Mouse (Mus musculus): ENCODE measurements at regions not wholly inside any gene's neighbourhood (a gene's known extent, or its start where the extent isn't known, plus 50 kb on each side); places are given as distances from the start of the nearest gene placed in this dataset.

GRCm38 (mm10) chr10:100152821-100153220, 137.4 kb downstream of the Kitl start:
- peak in 1 of 2 experiments; percentile 17 for DNase-seq (ENCODE audit: low spot score in 2 of 2)

- DNase-seq (ENCODE audit: low spot score in 2 of 2) = no peak
These were observed 137.9 kb downstream of the Kitl start for GRCm38 (mm10) chr10:100153311-100153710.

- no peak for DNase-seq (ENCODE audit: low spot score in 2 of 2)
These were observed 140.1 kb downstream of the Kitl start for GRCm38 (mm10) chr10:100155566-100155965.

- peak in 1 of 2 experiments; percentile 12 for DNase-seq (ENCODE audit: low spot score in 2 of 2)
These were observed 144.6 kb downstream of the Kitl start for GRCm38 (mm10) chr10:100159843-100160531.

- no peak for DNase-seq (ENCODE audit: low spot score in 2 of 2)
These were observed 145.1 kb downstream of the Kitl start for GRCm38 (mm10) chr10:100160532-100160852.

GRCm38 (mm10) chr10:100161117-100161516, 145.7 kb downstream of the Kitl start:
- no peak for DNase-seq (ENCODE audit: low spot score in 2 of 2)

- no peak for DNase-seq (ENCODE audit: low spot score in 2 of 2)
These were observed 149.1 kb downstream of the Kitl start for GRCm38 (mm10) chr10:100164526-100164925.

- no peak for DNase-seq (ENCODE audit: low spot score in 2 of 2)
These were observed 155.4 kb downstream of the Kitl start for GRCm38 (mm10) chr10:100170836-100171235.

- DNase-seq (ENCODE audit: low spot score in 2 of 2) = no peak
These were observed 137.8 kb upstream of the Gm4301 start for GRCm38 (mm10) chr10:100197673-100198072.

- no peak for DNase-seq (ENCODE audit: low spot score in 2 of 2)
These were observed 136.3 kb upstream of the Gm4301 start for GRCm38 (mm10) chr10:100199090-100199690.

- no peak for DNase-seq (ENCODE audit: low spot score in 2 of 2)
These were observed 135.0 kb upstream of the Gm4301 start for GRCm38 (mm10) chr10:100200431-100200830.

GRCm38 (mm10) chr10:100206617-100207530, 128.6 kb upstream of the Gm4301 start:
- no peak for DNase-seq (ENCODE audit: low spot score in 2 of 2)

- no peak for DNase-seq (ENCODE audit: low spot score in 2 of 2)
These were observed 124.8 kb upstream of the Gm4301 start for GRCm38 (mm10) chr10:100210684-100211083.

- no peak for DNase-seq (ENCODE audit: low spot score in 2 of 2)
These were observed 110.9 kb upstream of the Gm4301 start for GRCm38 (mm10) chr10:100224459-100225097.

GRCm38 (mm10) chr10:100259235-100259900, 76.1 kb upstream of the Gm4301 start:
- DNase-seq (ENCODE audit: low spot score in 2 of 2) = no peak

GRCm38 (mm10) chr10:100263447-100263846, 72.0 kb upstream of the Gm4301 start:
- no peak for DNase-seq (ENCODE audit: low spot score in 2 of 2)

- no peak for DNase-seq (ENCODE audit: low spot score in 2 of 2)
These were observed 71.4 kb upstream of the Gm4301 start for GRCm38 (mm10) chr10:100264066-100264465.

- no peak for DNase-seq (ENCODE audit: low spot score in 2 of 2)
These were observed 53.0 kb upstream of the Gm4301 start for GRCm38 (mm10) chr10:100282471-100282870.

Measured in urinary bladder, postnatal 36 days (tissue).